In genomic region chr8:90837440-90837839, GRCm38 (mm10) we compare ENCODE assay signal across 25 mouse cellular contexts. TPM values are rescaled to one million over a fixed set of nuclear protein-coding genes. Genes with fewer than 3 reads are reported as not detected.
"Had no signal": no experiment of that assay in that cellular context is flagged by ENCODE, and none has a peak within 500 bp of the region (broad histone marks: within the 10 kb centered on the region; RNA-seq: fewer than 3 reads in every experiment).

No protein-coding gene starts in this region.

- H3K4me3 ChIP-seq: liver, embryonic 15.5 days; lung, embryonic 15.5 days; megakaryocyte, embryonic 14.5 days; midbrain, embryonic 13.5 days; midbrain, embryonic 15.5 days; myocyte; neural tube, embryonic 13.5 days; neural tube, embryonic 15.5 days had no signal

- H3K4me1 ChIP-seq: lung, embryonic 15.5 days; midbrain, embryonic 13.5 days; midbrain, embryonic 15.5 days; neural tube, embryonic 13.5 days; neural tube, embryonic 15.5 days had no signal

- H3K27me3 ChIP-seq: liver, embryonic 15.5 days; lung, embryonic 15.5 days; megakaryocyte, embryonic 14.5 days; midbrain, embryonic 13.5 days; midbrain, embryonic 15.5 days; neural tube, embryonic 13.5 days; neural tube, embryonic 15.5 days had no signal

- H3K27ac ChIP-seq: liver, embryonic 15.5 days; lung, embryonic 15.5 days; macrophage; midbrain, embryonic 13.5 days; midbrain, embryonic 15.5 days; neural tube, embryonic 13.5 days; neural tube, embryonic 15.5 days had no signal

- H3K9me3 ChIP-seq: liver, embryonic 15.5 days; lung, embryonic 15.5 days; megakaryocyte, embryonic 14.5 days; midbrain, embryonic 13.5 days; midbrain, embryonic 15.5 days; neural tube, embryonic 13.5 days; neural tube, embryonic 15.5 days had no signal

- H3K36me3 ChIP-seq: liver, embryonic 15.5 days; lung, embryonic 15.5 days; midbrain, embryonic 13.5 days; midbrain, embryonic 15.5 days; neural tube, embryonic 13.5 days; neural tube, embryonic 15.5 days had no signal

- DNase-seq: liver, postnatal 0 days; lung, adult 2 months; lung, postnatal 14 days; lung, postnatal 36 days; retina, postnatal 1 day; right cerebral cortex, postnatal 25 days; right cerebral cortex, postnatal 4 days; spleen, adult 18-20 months; thymus, adult 2 months; thymus, postnatal 25 days; thymus, postnatal 4 days had no signal

- H3K9ac ChIP-seq: liver, embryonic 15.5 days; liver, postnatal 0 days; lung, embryonic 15.5 days; midbrain, embryonic 13.5 days; midbrain, embryonic 15.5 days; neural tube, embryonic 13.5 days; neural tube, embryonic 15.5 days had no signal

- H3K4me2 ChIP-seq: liver, embryonic 15.5 days; lung, embryonic 15.5 days; midbrain, embryonic 11.5 days; midbrain, embryonic 13.5 days; midbrain, embryonic 15.5 days; neural tube, embryonic 13.5 days; neural tube, embryonic 15.5 days had no signal

- ATAC-seq: liver, postnatal 0 days; lung, postnatal 0 days; midbrain, embryonic 13.5 days; midbrain, embryonic 15.5 days had no signal

RNA-seq across cellular contexts. Expression of gene Gm19935, which starts 20.2 kb away (rescaled TPM):
- polyA plus RNA-seq: liver, embryonic 15.5 days; liver, postnatal 0 days; macrophage; midbrain, embryonic 11.5 days; midbrain, embryonic 13.5 days; myocyte; neural tube, embryonic 11.5 days; small intestine, adult 2 months; stomach, embryonic 14.5 days had no signal
